In genomic region chr16:50305156-50305555, GRCm38 (mm10) we compare ENCODE assay signal across 17 mouse cellular contexts.
"Had no signal": no experiment of that assay in that cellular context is flagged by ENCODE, and none has a peak within 500 bp of the region (broad histone marks: within the 10 kb centered on the region; RNA-seq: fewer than 3 reads in every experiment).

No protein-coding gene starts in this region.

- H3K9me3 ChIP-seq: limb, embryonic 10.5 days; limb, embryonic 13.5 days; liver, embryonic 13.5 days; midbrain, embryonic 12.5 days; midbrain, embryonic 15.5 days had no signal

- H3K9ac ChIP-seq: limb, embryonic 13.5 days; liver, embryonic 13.5 days; midbrain, embryonic 12.5 days; midbrain, embryonic 15.5 days had no signal

- H3K4me1 ChIP-seq: limb, embryonic 10.5 days; limb, embryonic 13.5 days; liver, embryonic 13.5 days; midbrain, embryonic 12.5 days; midbrain, embryonic 15.5 days had no signal

- ATAC-seq: midbrain, embryonic 15.5 days had no signal

- H3K27ac ChIP-seq: kidney, postnatal 0 days; layer of hippocampus, adult 2 months; left cerebral cortex, adult 2 months; limb, embryonic 10.5 days; limb, embryonic 13.5 days; liver, embryonic 13.5 days; midbrain, embryonic 12.5 days; midbrain, embryonic 15.5 days had no signal

- H3K4me3 ChIP-seq: layer of hippocampus, adult 2 months; left cerebral cortex, adult 2 months; limb, embryonic 10.5 days; limb, embryonic 13.5 days; liver, embryonic 13.5 days; midbrain, embryonic 12.5 days; midbrain, embryonic 15.5 days; myocyte had no signal

- DNase-seq: kidney, postnatal 25 days; layer of hippocampus, adult 9-11 months; liver; liver, embryonic 13.5 days; lung, adult 2 months; lung, postnatal 14 days; lung, postnatal 4 days; thymus, adult 18-20 months; thymus, postnatal 36 days had no signal

- H3K36me3 ChIP-seq: limb, embryonic 10.5 days; limb, embryonic 13.5 days; liver, embryonic 13.5 days; midbrain, embryonic 12.5 days; midbrain, embryonic 15.5 days had no signal

- H3K4me2 ChIP-seq: limb, embryonic 13.5 days; liver, embryonic 13.5 days; midbrain, embryonic 12.5 days; midbrain, embryonic 15.5 days had no signal

- H3K27me3 ChIP-seq: limb, embryonic 13.5 days; liver, embryonic 13.5 days; midbrain, embryonic 12.5 days; midbrain, embryonic 15.5 days had no signal
